Mouse (Mus musculus) spleen, adult 2 months (tissue): ENCODE data around the gene Scn3b.

Experiments used
- CTCF ChIP-seq: fragments of 200-500 bp; IDR thresholded peaks from 2 replicates; pipeline ENCODE4 v1.5.1; 2011; ENCODE audit warnings: mild to moderate bottlenecking, inconsistent platforms; ENCODE audit not compliant: insufficient read depth, insufficient read length, insufficient replicate concordance; ENCODE audit errors: extremely low read depth
- POLR2A ChIP-seq: fragments of 200-500 bp; IDR thresholded peaks from 2 replicates; pipeline ENCODE4 v1.6.1; 2011; ENCODE audit warnings: low read depth, low read length, inconsistent platforms

- TF ChIP-seq CTCF (no peak), POLR2A (no peak)
Observed at GRCm38 (mm10) chr9:40275904-40276303, 6.9 kb downstream of the Scn3b start.
